Mouse (Mus musculus): ENCODE data around the gene Cyp4f37.

DNA sequence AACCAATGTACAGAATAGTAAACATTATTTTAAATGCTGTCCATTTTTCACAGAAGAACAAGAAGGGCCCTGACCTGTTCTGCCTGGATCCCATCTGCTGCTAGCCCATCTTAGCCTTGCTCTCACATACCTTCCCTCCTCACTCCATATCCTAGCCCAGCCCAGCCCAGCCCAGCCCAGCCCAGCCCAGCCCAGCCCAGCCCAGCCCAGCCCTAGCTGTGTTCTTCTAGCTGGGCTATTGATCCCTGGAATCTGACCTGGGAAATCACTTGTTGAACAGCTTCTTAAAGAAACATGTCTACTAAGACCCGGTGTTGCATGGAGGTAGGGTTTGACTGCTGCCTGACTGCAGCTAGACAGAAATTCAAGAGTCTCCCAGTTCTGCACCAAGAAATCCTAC, 37.1 kb downstream of the Cyp4f37 start:
- TF ChIP-seq CTCF (IDR thresholded peaks at IDR 0.05; ENCODE audit: low read depth, low read length), result no peak
- no peak for TF ChIP-seq GATA1 (IDR thresholded peaks at IDR 0.05; ENCODE audit: borderline replicate concordance, low read length)

All from G1E (cell line).